Mouse (Mus musculus): ENCODE data around the gene Skp2. TPM values are rescaled to one million over a fixed set of nuclear protein-coding genes. Genes with fewer than 3 reads are reported as not detected.
A peak's percentile ranks its signal among the peaks of the same experiment; 100 is the strongest.

Gene Skp2
- total RNA-seq, 2 experiments from 2014 or later: 2.0 to 2.6 TPM

DNA sequence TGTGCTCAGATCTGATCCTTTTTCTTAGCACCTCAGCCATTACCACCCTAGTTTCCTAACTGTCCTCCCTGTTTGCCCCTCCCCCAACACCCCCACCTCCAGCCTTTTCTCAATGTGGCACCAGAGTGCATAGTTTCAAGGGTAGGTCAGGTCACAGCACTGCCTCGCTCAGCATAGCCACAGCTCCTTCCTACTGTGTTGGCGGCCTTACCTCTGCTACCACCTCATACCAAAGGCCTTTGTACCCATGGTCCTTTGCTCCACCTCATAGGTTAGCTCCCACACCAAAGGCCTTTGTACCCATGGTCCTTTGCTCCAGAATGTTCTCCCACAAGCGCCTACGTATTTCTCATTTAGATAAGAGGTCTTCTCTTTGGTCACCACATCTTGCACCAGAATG is 36.4 kb downstream of the Skp2 start:
- intact Hi-C loops (cut with DNase I; ENCODE audit: low total_unique reads): loop anchor here (5.0 kb wide), 1 partner anchor 488 kb away; no protein-coding TSS in a partner anchor
- DNase-seq: no peak

DNA sequence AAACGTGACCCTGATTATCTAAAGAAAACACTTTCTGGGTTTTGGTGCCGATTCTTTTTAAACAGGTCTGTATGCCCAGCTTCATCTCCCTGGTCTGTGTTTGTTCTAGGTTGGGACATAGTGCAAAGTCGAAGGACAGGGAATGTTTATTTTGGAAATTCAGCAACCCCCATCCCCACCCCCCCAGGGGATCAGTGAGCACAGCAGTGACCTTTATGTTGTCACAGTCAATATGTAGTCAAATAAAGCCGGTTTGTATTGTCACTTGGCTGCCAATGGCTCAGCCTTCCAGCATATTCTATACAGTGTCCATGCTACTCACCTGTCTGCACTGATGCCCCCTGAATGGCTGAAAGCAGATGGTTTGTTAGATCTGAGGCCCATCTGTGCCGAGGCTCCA is 40.6 kb downstream of the Skp2 start:
- DNase-seq: no peak
- intact Hi-C loops (cut with DNase I; ENCODE audit: low total_unique reads): no loop called here

DNA sequence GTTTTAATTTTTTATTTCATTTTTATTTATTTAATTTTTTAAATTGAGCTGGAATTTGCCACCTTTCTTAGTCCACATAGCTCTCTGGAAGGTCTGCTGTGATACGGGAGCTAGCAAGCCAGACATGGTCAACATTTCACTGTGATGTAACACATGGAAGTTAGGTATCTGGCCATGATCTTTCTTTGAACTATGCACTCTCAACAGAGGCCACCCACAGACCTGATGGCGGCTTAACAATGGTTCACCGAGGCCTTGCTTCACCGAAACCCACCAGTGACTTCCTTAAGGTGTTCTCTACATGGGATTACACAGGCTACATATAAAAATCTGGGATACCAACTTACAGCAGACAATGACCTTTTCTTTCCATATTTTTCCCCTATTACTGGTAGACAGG is 41.1 kb downstream of the Skp2 start:
- DNase-seq: no peak
- intact Hi-C loops (cut with DNase I; ENCODE audit: low total_unique reads): no loop called here

DNA sequence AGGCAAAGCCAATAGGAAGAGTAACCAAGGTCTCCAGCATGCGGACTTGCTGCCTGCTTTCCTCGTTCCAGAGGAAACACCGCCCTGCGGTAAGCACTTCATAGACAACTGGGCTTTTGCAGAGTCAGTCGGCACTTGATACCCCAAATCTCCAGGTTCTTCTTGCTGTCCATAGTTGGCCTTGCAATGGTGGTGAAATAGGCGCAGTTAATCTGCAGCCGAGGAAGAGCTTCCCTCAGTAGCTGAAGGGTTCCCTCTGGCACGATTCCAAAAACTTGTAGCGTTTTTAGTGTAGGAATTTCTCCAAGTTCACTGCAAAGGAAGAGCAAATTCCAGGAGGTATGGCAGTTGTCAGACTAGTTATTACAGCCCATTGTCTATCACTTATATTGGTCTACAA is 41.7 kb downstream of the Skp2 start:
- intact Hi-C loops (cut with DNase I; ENCODE audit: low total_unique reads): no loop called here
- DNase-seq: no peak

DNA sequence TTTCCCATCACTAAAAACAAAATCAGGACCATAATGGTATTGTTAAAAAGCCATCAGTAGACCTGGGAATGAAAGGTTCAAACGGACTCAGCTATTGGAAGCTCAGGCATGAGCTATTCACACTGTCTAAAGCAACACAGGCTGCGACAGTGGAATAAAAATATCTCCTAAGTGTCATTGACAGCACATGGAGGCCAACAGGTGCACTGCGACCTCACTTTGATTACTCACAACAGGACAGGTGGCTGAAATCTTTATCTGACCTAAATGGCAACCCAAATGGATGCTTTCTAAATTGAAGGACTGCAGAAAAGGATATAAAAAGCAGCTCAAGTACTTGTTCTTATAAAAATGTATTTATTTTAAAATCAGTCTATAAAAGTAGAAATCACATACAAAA is 43.6 kb downstream of the Skp2 start:
- intact Hi-C loops (cut with DNase I; ENCODE audit: low total_unique reads): no loop called here
- no peak for DNase-seq

DNA sequence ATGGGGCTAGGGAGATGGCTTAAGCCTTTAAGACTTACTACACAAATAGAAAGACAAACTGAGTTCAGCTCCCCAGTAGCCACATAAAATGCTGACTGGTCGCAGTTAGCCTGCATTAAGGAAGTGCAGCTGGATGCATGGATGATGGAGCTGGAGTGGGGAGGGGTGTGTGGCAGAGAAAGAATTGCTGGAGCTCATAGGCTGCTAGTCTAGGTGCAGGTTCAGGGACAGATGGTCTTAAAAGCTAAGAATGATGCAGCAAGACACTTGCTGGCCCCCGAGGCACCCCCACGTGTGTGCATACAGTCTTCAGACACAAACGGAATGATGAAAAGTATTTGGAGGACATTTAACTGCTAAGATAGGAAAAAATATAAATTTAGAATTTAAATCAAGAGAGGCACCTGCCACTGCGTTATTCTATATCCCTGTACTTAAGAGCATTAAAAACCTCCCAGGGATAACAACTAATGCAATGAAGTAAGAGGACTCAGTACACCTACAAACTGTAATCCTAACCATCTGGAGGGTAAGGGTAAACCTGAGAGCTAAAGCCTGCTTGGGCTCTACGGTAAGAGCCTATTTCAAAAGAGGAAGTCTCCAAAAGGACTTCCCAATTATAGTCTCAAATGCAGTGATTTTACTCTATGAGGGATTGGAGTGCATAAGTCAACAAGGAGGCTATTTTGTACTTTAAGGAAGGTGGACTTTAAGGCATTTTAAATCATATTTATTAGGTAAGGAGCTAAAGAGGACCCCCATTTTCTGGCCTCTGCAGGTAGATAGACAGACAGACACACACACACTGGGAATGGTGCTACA is 44.5 kb downstream of the Skp2 start:
- intact Hi-C loops (cut with DNase I; ENCODE audit: low total_unique reads): no loop called here
- no peak for DNase-seq

DNA sequence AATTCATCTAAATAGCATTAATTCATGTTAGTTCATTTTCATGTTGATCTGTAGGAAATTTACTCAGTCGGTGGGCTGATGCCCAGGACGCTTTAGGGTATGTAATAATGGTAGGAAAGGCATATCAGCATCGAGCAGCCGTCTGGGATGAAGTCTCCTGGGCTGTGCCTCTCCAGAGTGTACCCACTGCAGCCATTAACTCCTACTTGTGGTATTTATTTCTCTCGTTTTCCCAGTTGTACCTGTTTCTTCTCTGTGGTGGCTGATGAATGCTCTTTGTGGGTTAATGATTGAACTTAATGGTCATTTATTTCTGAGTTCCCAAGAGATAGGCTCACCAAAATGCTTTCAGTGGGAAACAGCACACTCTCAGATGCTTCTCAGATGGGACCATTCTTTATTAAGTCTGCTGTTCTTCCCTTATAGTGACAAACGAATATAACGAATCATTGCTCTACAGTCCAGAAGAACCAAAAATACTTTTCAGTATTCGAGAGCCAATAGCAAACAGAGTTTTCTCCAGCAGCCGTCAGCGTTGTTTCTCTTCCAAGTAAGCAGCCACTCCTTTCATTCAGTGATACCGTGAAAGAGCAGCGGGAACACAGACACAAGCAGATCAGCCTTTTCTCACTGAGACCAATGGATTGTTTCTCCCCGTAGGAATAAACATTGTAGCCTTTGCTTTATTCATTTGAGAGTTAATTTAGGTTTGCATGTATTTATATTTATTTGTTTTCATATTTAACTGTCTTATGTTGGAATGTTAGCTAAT is 48.7 kb downstream of the Skp2 start:
- intact Hi-C loops (cut with DNase I; ENCODE audit: low total_unique reads): no loop called here

DNA sequence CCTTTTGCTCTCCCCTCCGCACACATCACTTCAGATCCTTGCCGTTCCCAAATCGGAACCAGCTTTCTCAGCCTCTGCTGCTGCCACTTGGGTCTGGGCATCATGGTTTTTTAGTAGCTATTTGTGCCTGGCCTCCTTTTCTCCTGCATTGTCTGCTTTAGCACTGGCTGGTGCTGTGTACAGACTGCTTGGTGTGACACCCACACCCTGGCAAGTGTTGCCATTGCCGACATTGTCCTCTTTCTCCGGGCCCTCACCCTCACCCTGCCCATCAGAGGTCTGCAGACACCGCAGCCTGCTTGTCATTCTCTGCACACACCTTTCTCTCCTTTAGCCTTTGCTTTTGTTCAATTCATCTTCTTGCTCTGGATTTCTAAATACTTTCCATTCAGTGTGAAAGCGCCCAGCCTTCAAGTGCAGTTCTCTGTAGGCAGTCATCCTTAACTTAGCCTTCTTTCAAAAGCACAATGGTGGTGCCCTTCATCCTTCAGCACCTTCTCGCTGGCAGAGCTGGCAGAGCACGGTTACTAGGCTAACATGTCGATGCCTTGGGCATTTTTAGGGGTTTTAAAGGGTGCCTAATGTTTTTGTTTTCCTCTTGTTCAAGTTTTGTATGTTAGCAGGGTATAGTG is 54.7 kb downstream of the Skp2 start:
- intact Hi-C loops (cut with DNase I; ENCODE audit: low total_unique reads): no loop called here
- DNase-seq: no peak

More for the DNA sequence above, 48.7 kb downstream of the Skp2 start:
- no peak for DNase-seq

DNA sequence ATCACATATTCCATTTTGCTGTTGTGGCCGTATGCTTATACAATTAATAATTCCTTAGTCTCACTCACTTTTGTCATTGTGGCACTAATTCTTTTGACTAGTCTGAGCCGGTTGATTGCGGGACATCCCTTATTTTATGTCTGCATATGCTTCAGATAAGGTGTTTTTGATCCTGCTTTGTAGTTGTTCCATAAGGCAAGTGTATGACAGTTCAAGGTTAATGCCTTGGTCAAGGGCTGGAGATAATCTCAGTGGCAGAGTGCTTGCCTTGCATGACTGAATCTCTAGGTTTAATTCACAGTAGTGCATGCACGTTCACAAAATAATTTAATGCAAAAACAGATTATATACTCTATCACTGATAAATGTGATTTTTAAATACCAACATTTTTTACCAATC is 58.4 kb downstream of the Skp2 start:
- no peak for DNase-seq
- intact Hi-C loops (cut with DNase I; ENCODE audit: low total_unique reads): no loop called here

DNA sequence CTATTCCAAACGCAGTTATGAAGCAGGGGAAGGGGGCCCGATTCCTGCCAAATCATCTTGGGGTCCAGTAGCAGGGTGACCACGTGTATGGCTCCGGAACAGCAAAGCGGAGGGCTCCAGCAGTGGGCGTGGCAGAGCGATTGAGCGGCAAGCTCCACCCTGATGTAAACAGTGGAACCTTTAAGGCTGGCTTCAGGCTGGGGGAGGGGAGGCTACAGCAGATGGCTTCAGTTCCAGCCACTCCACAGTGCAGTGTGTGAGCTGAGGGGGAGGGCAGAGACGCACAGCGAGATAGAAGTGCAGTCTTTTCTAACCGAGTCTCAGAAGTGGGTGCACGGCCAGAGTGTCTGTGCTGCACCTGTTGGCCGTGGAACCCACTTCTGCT is 60.9 kb downstream of the Skp2 start:
- intact Hi-C loops (cut with DNase I; ENCODE audit: low total_unique reads): no loop called here
- DNase-seq: peak; percentile 12

DNA sequence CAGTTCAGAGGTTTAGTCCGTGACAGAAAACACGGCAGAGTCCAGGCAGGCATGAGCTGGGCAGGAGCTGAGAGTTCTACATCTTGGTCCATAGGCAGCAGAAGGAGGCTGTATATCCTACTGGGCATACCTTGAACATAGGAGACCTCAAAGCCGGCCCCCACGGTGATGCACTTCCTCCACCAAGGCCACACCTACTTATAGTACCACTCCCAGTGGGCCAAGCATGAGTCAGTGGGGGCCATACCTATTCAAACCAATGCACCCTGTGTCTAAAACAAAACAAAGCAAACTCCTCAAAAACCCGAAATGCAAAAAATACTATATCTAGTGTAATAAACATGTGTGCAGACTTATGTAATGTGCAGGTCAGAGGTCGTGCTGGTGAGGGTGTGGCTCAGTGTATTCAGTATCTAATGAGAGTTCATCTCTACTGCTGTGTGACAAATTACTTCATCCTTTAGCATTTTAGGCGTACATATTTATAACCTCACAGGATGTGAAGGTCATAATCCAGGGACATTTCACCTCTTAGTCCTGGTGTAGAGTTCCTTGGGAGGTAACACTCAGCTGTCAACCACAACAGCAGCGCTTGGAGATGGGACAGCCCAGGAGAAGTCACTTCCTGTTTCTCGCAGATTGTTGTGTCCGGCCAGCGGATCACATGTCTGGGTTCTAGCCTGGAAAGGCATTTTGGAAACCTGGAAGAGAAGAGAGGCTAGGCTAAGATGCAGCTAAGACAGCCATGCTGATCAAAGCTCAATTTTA is 61.4 kb downstream of the Skp2 start:
- no peak for DNase-seq
- intact Hi-C loops (cut with DNase I; ENCODE audit: low total_unique reads): no loop called here

DNA sequence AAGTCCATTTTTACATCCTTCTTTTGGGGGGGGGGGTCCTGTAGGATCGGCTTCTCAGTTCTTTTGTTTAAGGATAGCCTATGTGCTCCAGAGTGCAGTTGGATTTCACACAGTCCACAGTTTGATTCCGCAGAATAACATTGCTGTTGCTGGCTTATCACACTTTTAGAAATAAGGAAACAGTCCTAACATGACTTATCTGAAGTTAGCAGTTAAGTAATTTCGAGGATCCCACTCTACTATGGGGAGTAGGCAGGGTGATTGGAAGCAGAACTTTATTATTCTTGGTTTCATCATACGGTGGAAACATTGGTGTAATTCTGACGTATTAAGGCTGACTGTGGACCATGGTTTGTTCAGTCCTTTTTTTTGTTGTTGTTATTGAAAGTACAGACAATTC is 64.6 kb downstream of the Skp2 start:
- DNase-seq: no peak
- intact Hi-C loops (cut with DNase I; ENCODE audit: low total_unique reads): no loop called here

DNA sequence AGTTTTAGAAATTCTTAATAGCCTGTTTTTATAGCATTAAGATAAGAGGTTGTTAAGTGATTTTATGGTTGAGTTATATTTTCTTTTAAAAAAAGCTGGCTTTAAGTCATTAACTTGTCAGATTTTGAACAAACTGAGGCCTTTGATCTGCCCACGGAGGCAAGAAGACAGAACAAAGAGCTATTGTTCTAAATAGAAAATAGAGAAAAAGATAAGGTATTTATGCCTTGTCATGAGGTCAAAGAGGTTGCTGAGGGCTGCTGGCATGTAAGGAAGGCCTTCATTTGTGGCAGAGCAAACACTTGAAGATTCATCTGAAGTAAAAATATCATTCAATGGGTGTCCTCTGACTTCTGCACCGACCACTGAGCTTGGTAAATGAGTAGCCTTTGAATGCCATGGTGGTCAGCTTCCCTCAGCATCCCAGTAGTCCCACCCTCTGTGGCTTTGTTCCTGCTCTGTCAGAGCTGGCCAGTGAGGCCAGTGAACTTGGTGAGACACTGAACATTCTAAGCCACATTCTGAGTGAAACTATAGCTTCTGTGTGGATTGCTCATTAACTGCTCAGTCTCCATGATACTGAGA is 66.0 kb downstream of the Skp2 start:
- intact Hi-C loops (cut with DNase I; ENCODE audit: low total_unique reads): no loop called here
- no peak for DNase-seq

DNA sequence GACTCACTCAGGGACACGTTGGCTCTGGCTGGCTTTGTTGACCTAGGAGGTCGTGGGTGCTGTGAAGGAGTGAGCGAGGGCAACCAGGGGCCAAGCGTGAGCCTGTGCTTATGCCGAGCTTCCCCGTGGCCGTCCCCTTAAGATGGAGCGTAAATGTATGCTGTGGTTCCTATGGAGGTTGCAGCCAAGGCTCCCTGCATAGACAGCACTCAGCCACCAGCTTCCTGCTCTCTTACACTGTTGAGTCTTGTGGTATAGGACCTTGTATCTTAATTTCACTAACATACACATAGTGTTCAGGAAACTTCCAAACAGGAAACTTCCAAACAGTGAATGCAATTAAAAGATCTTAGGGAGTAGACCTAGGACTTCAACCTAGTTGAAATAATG is 66.5 kb downstream of the Skp2 start:
- intact Hi-C loops (cut with DNase I; ENCODE audit: low total_unique reads): no loop called here

DNA sequence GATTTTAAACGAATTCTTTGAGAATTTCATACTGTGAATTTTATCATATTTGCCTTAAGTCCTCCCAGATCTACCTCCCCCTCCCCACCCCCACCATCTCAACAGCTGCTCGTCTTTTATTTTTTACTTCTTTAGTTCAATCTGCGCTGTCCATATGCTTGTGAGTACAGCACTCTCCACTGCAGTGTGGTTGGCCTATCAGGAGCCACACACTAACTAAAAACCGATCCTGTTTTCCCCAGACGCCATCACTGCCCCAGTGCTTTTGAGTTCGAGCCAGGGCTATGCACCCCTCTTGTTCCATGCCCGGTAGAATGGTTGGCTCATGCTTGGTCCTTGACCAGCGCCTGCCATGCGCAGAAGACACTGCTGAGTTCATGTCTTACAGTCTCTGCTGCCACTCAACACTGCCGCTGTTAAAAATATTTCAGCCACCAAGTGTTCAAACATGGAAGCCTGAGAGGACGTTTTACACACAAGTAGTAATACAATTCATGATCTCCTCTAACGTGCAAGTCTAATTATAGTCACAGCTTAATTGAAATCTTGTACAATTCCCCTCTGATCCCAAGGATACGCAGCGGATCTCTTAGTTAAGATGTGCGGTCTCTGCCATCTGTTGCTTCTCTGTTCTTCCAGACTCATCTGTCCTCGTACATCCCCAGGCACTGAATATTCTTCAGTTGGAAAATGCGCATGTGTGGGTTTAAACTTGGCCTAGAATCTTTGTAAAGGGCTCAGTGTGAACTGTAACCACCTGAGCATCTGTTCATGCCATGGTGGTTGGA is 67.1 kb downstream of the Skp2 start:
- intact Hi-C loops (cut with DNase I; ENCODE audit: low total_unique reads): no loop called here
- no peak for DNase-seq

More for the DNA sequence above, 66.5 kb downstream of the Skp2 start:
- DNase-seq: no peak

DNA sequence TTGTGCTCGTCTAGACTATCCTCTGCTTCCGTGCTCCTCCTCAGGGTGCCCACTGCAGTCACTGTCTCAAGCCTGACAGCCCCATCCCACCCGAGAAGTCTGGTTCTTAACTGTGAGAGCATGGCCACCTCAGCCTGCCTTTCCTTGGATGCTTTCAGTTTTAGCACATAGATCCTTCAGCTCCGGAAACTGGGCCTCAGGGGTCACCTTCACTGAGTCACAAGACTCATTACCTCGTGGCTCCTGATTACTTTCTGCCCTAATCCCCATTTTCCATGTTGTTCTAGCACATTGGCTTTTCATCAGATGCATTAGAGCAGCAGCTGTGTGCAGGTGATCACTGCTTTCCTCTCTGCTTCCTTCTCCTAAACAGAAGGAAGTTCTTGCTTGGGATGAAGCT is 67.8 kb downstream of the Skp2 start:
- intact Hi-C loops (cut with DNase I; ENCODE audit: low total_unique reads): no loop called here
- no peak for DNase-seq

DNA sequence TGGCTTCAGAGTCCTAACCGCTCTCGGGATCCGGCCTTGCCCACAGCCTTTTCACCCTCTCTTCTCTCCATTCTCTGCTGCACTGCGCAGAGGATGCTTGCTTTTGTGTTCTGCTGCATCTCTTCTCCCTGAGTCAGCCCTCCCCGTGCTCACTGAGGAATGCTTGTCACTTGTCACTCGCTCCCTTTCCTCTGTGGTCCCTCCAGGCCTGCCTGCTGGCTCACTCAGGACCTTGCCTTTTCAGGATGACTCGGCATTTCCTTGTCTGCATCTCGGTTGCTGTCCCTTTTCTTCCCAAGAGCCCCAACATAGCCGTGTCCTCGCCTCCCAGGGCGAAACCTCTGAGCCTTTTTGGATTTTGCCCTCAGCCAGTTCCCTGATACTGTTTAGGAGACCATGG is 68.4 kb downstream of the Skp2 start:
- no peak for DNase-seq
- intact Hi-C loops (cut with DNase I; ENCODE audit: low total_unique reads): no loop called here

DNA sequence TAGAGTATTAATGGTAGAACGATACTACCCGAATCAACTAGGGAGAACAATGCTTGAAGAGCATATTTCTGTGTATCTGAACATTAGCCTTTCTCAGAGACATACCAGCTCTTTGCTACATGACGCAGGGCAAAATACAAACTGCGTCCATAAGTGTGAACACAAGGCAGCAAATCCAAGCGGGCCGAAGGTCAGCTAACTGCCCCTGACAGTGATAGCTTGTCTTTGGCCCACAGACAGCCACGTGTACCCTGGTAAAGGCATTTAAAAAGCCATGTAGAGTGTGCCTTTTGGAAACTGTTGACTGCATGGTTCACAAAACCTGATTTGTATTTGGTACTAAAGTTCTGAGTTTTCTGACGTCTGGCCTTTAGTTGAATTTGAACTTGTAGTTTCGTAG is 72.5 kb downstream of the Skp2 start:
- no peak for DNase-seq

DNA sequence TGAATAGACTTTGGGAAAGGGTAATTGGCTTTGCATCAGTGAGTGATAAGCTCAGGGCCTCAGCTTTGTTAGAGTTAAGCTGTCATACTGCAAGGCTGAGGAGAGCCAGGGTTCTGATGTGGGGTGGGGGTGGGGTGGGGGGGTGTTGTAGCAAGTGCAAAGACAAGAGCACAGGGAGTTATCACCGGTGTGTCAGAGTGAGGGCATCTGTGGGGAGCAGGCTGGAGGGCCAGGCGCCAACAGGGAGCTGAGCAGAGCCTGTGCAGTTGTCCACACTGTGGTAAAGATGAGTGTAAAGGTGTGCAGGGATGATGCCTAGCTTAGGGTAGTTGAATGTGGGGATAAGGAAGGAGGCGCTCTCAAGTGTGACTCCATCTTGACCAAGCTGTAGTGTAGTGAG is 73.9 kb downstream of the Skp2 start:
- intact Hi-C loops (cut with DNase I; ENCODE audit: low total_unique reads): no loop called here
- DNase-seq: no peak

More for the DNA sequence above, 72.5 kb downstream of the Skp2 start:
- intact Hi-C loops (cut with DNase I; ENCODE audit: low total_unique reads): no loop called here

Data from gastrocnemius, postnatal 14 days (tissue).